Mouse (Mus musculus) midbrain, embryonic 16.5 days (tissue): ENCODE measurements around the gene Stard10. TPM values are rescaled to one million over a fixed set of nuclear protein-coding genes. Genes with fewer than 3 reads are reported as not detected.

Experiments used
- ATAC-seq: fragments of 200-750 bp; cut with Nextera tagmentation; 2 replicates; pipeline ENCODE4 v1.8.0; 2017; ENCODE audit warnings: moderate TSS enrichment
- H3K27ac ChIP-seq: fragments of 300-500 bp; sonication (generic); 2 replicates; pipeline ENCODE4 v1.5.1; 2014; ENCODE audit warnings: mild to moderate bottlenecking, low read length, mixed read lengths
- H3K27me3 ChIP-seq: fragments of 300-500 bp; sonication (generic); 2 replicates; pipeline ENCODE4 v1.6.1; 2014; ENCODE audit warnings: low read depth, low read length, mixed read lengths; ENCODE audit not compliant: control insufficient read depth, insufficient read depth
- H3K36me3 ChIP-seq: fragments of 300-500 bp; sonication (generic); 2 replicates; pipeline ENCODE4 v1.6.1; 2014; ENCODE audit warnings: mild to moderate bottlenecking, low read length, moderate library complexity, mixed read lengths; ENCODE audit not compliant: control insufficient read depth, insufficient read depth
- H3K4me1 ChIP-seq: fragments of 300-500 bp; sonication (generic); 2 replicates; pipeline ENCODE4 v1.6.1; 2014; ENCODE audit warnings: mild to moderate bottlenecking, low read length, mixed read lengths; ENCODE audit not compliant: control insufficient read depth, insufficient read depth
- H3K4me2 ChIP-seq: fragments of 300-500 bp; sonication (generic); 2 replicates; pipeline ENCODE4 v1.6.1; 2014; ENCODE audit warnings: mild to moderate bottlenecking, low read length, mixed read lengths
- H3K4me3 ChIP-seq: fragments of 300-500 bp; sonication (generic); 2 replicates; pipeline ENCODE4 v1.5.1; 2014; ENCODE audit warnings: low read depth, mild to moderate bottlenecking, low read length, moderate library complexity, mixed read lengths
- H3K9ac ChIP-seq: fragments of 300-500 bp; sonication (generic); 2 replicates; pipeline ENCODE4 v1.6.1; 2014; ENCODE audit warnings: low read depth, low read length, mixed read lengths
- H3K9me3 ChIP-seq: fragments of 300-500 bp; sonication (generic); replicated peaks from 2 replicates; pipeline ENCODE4 v1.6.1; 2014; ENCODE audit warnings: mild to moderate bottlenecking, low read length, mixed read lengths; ENCODE audit not compliant: control insufficient read depth, poor library complexity, severe bottlenecking
- WGBS: fragments of 180-500 bp; shearing (Covaris S2); extraction: QIAGEN DNeasy Blood & Tissue Kit; methylation state at CpG from one replicate; pipeline ENCODE4 v1.1.7; 2014; 5-methylcytosine and 5-hydroxymethylcytosine counted together
- polyA plus RNA-seq: library from polyadenylated mRNA; unstranded; fragments of >200 nt; fragmentation: Nextera tagmentation; extraction: Ambion mirVana; gene quantifications from 2 replicates; pipeline ENCODE4 v1.2.1, GENCODE M21; 2015

The Stard10 gene
- polyA plus RNA-seq, result 6.7 and 8.3 TPM in 2 replicates

- no peaks in the 10 kb centered on the region for H3K9me3 ChIP-seq
- WGBS, result 80% methylated on average over 3 of the region's 3 CpGs
- H3K9ac ChIP-seq, result no peak within 1 kb of the TSS
Observed at GRCm38 (mm10) chr7:101317014-101317413, at the start of gene Stard10. Gene Stard10, plus strand, starts transcription at chr7:101317086.

GRCm38 (mm10) chr7:101267457-101268259, 49.2 kb upstream of the Stard10 start:
- Histone ChIP-seq H3K27me3 (no peaks in the 10 kb centered on the region), H3K36me3 (no peaks in the 10 kb centered on the region), H3K9me3 (no peaks in the 10 kb centered on the region), H3K4me2 (no peak overlapping the region), H3K4me1 (no peaks in the 10 kb centered on the region), H3K4me3 (no peak overlapping the region), H3K9ac (no peak overlapping the region), H3K27ac (no peak overlapping the region)
- WGBS, result 84% methylated on average over 3 of the region's 3 CpGs
- no peak for ATAC-seq

More at GRCm38 (mm10) chr7:101317014-101317413, at the start of gene Stard10:
- H3K4me3 ChIP-seq, result no peak within 1 kb of the TSS
- no peak within 1 kb of the TSS for H3K27ac ChIP-seq
- peaks cover 10% of the 10 kb centered on the region for H3K4me1 ChIP-seq
- no peaks in the 10 kb centered on the region for H3K36me3 ChIP-seq
- H3K27me3 ChIP-seq, result no peaks in the 10 kb centered on the region
- no peak within 1 kb of the TSS for H3K4me2 ChIP-seq
- no peak for ATAC-seq

GRCm38 (mm10) chr7:101271602-101272001, 45.3 kb upstream of the Stard10 start:
- Histone ChIP-seq H3K9ac (no peak overlapping the region), H3K4me1 (no peaks in the 10 kb centered on the region), H3K27ac (no peak overlapping the region), H3K36me3 (peaks cover 10% of the 10 kb centered on the region), H3K4me3 (no peak overlapping the region), H3K4me2 (no peak overlapping the region), H3K27me3 (no peaks in the 10 kb centered on the region), H3K9me3 (no peaks in the 10 kb centered on the region)
- no peak for ATAC-seq
- 84% methylated on average over 1 of the region's 1 CpGs for WGBS

DNA sequence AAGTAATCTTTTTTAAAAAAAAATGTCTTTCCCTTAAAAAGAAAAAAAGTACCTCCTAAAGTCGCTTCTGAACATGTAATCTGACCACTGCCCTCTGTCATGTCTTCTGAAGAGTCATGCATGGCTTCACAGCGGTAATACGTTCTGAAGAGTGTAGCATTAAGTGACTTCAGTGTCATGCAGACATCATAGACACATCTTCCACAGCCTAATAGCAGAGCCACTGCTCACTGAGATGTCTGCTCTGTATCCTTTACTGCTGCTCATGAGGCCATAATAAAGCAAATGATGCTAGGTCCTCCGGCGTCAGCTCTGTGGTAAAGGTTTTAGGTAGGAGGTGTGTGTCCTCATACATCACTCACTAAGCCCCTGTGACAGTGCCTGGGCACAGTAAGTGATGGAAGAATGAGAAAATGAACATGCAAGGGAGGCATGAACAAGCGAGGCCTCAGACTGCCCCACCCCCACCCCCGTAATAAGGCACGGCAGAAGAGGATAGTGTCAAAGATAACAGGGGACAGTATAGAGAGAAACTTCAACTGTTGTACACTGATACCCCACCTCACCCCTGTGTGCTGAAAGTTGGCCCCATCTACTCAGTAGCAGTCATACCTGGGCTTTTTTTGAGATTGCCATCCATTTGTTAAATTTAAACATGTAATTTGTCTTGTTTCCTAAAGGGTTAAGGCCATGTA, 44.3 kb upstream of the Stard10 start:
- Histone ChIP-seq H3K9me3 (no peaks in the 10 kb centered on the region), H3K27me3 (no peaks in the 10 kb centered on the region), H3K4me2 (no peak overlapping the region), H3K36me3 (peaks cover 15% of the 10 kb centered on the region), H3K27ac (no peak overlapping the region), H3K4me3 (no peak overlapping the region), H3K4me1 (no peaks in the 10 kb centered on the region), H3K9ac (no peak overlapping the region)
- no peak for ATAC-seq
- 92% methylated on average over 8 of the region's 8 CpGs for WGBS

DNA sequence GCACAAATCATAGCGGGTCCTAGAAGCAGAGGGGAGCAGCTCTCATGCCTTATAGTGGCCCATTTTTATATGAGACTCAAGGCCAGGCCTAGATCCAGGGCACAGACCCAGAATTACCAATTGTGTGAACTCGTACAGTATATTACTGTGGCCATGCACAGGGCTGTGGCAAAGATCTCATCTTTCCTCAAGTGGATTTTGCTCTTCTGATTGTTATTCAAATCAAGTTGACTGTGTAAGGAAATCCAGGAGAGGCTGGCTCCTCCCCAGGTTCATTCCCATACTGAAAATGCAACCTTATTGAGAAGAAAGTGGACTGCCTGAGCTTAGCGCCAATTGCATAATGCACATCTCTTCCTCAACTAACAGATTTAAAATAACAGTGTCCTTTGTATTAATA, 34.2 kb upstream of the Stard10 start:
- no peak overlapping the region for H3K4me2 ChIP-seq
- 82% methylated on average over 3 of the region's 3 CpGs for WGBS
- H3K4me1 ChIP-seq, result no peaks in the 10 kb centered on the region
- no peak overlapping the region for H3K9ac ChIP-seq
- H3K27ac ChIP-seq, result no peak overlapping the region
- no peaks in the 10 kb centered on the region for H3K9me3 ChIP-seq
- H3K27me3 ChIP-seq, result no peaks in the 10 kb centered on the region
- no peak overlapping the region for H3K4me3 ChIP-seq
- H3K36me3 ChIP-seq, result peaks cover 25% of the 10 kb centered on the region
- ATAC-seq, result no peak

- Histone ChIP-seq H3K4me3 (no peak overlapping the region), H3K4me2 (no peak overlapping the region), H3K9ac (no peak overlapping the region), H3K4me1 (no peaks in the 10 kb centered on the region), H3K9me3 (no peaks in the 10 kb centered on the region), H3K27me3 (no peaks in the 10 kb centered on the region), H3K27ac (no peak overlapping the region), H3K36me3 (peaks cover 13% of the 10 kb centered on the region)
- ATAC-seq, result no peak
- WGBS, result 93% methylated on average over 1 of the region's 1 CpGs
Observed at GRCm38 (mm10) chr7:101284504-101284903, 32.4 kb upstream of the Stard10 start.

DNA sequence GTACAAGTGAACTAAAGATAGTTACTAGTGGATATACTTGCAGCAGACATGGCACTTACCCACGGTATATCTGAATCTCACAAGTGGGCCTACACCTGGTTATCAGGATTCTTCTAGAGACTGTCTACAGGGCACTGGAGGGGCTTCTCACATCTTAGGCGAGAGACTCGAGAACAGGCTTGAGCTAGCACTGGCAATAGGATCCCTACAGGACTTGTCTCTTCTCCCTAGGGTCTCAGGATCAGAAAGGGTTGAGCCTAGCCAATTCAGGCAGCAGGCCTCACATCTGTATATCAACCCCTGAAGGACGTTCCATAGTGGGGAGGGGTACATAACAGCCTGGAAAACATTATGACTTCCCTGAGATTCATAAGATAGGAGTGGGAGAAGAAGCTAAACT, 30.0 kb upstream of the Stard10 start:
- no peak overlapping the region for H3K9ac ChIP-seq
- no peaks in the 10 kb centered on the region for H3K27me3 ChIP-seq
- no peaks in the 10 kb centered on the region for H3K9me3 ChIP-seq
- H3K4me3 ChIP-seq, result no peak overlapping the region
- peaks cover 13% of the 10 kb centered on the region for H3K36me3 ChIP-seq
- ATAC-seq, result no peak
- 82% methylated on average over 4 of the region's 4 CpGs for WGBS
- H3K4me2 ChIP-seq, result no peak overlapping the region
- no peaks in the 10 kb centered on the region for H3K4me1 ChIP-seq
- H3K27ac ChIP-seq, result no peak overlapping the region

- no peaks in the 10 kb centered on the region for H3K4me1 ChIP-seq
- 83% methylated on average over 2 of the region's 2 CpGs for WGBS
- no peak for ATAC-seq
- no peaks in the 10 kb centered on the region for H3K27me3 ChIP-seq
- H3K27ac ChIP-seq, result no peak overlapping the region
- H3K9ac ChIP-seq, result 0 out of 2 replicates have a peak overlapping the region, but pooled peaks have one; percentile 32
- H3K9me3 ChIP-seq, result no peaks in the 10 kb centered on the region
- H3K4me2 ChIP-seq, result no peak overlapping the region
- no peak overlapping the region for H3K4me3 ChIP-seq
- H3K36me3 ChIP-seq, result peaks cover 8% of the 10 kb centered on the region
Observed at GRCm38 (mm10) chr7:101287820-101288219, 29.1 kb upstream of the Stard10 start.

DNA sequence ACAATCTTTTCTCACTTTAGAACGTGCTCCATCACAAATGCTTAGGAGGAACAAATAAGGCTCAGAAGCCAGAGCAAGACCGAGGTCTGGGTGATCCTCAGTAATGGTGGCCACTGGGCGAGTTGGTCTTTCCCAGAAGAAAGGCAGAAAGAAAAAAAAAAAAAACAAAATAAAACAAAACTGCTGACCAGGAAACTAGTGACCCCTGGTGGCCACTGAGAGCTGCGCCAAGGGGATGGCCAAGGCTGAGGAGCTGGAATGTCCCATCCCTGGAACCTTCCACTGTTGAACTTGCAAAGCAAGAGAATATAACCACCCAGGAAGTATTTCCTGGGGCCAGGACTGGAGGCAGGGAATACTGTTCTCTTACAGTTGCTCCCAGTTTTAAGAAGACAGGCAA, 28.4 kb upstream of the Stard10 start:
- Histone ChIP-seq H3K4me2 (no peak overlapping the region), H3K9ac (no peak overlapping the region), H3K27me3 (no peaks in the 10 kb centered on the region), H3K27ac (no peak overlapping the region), H3K9me3 (no peaks in the 10 kb centered on the region), H3K4me1 (no peaks in the 10 kb centered on the region), H3K36me3 (peaks cover 4% of the 10 kb centered on the region), H3K4me3 (no peak overlapping the region)
- ATAC-seq, result no peak
- 32% methylated on average over 4 of the region's 4 CpGs for WGBS
